Mouse (Mus musculus) right cerebral cortex, adult 18-20 months (tissue): ENCODE results near the gene Ankra2.
A peak's percentile ranks its signal among the peaks of the same experiment; 100 is the strongest.

Experiments
- DNase-seq: peaks from one replicate; pipeline ENCODE4 v3.0.0; 2022; ENCODE audit warnings: mixed read lengths

The Ankra2 gene

DNA sequence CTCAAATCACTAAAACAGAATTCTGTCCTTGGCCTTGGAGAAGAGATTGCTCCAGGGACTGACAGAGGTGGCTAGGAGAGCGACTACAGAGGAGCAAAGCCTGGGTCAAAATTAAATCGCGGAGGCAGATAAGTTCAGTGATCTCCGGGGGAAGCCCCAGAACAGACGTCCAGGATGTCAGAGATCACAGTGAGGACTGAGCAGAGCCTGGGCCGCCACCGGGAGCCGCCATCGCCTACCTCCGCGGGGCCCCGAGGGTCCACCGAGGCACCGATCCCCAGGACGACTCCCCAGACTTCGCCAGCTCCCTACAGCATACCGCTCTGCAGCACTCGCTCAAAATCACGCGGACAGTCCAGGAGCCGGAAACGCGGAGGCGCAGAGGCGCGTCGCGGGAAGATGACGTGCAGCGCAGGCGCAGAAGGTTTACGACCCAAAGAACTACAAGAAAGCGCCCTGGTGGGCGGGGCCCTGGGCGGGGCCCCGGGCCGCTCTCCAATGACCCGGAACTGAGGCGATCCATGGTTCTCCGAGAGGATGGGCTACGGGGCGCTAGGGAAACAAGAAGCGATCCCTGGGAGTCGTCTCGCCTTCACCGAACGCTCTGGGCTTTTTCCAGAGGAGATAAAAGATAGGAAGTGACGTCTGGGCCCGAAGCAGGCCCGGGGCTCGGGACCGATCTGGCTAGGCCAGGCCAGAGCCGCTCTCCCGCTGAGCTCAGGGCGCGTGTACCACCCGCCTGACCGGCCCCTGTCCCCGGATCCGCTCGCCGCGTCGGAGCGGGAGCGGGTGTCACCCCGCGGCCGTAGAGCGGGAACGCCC is at the start of gene Ankra2, which contains the start of gene Utp15:
Ankra2 (plus strand) TSS at position 439 of the 822 bp plus-strand sequence.
Utp15 (minus strand) TSS at position 406 of the 822 bp plus-strand sequence.
- peak; percentile 97 for DNase-seq

DNA sequence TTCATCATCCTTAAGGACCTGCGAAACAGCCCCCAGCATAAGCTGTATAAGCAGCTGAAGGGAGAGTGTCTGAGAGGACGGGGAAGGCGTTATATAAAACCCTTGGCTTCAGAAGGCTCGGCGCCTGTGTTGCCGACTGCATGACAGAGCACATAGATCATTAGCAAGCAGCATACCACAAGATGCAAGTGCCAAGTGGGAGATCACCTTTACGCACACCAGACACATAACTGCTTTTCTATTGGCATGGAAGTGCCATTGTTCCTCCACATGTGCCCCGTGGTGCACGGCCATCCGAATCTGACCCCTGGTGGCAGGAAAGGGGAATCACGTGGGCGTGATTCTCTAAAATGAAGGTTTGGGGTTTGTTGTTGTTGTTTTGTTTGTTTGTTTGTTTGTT is 40.0 kb upstream of the Ankra2 start:
- peak; percentile 17 for DNase-seq

DNA sequence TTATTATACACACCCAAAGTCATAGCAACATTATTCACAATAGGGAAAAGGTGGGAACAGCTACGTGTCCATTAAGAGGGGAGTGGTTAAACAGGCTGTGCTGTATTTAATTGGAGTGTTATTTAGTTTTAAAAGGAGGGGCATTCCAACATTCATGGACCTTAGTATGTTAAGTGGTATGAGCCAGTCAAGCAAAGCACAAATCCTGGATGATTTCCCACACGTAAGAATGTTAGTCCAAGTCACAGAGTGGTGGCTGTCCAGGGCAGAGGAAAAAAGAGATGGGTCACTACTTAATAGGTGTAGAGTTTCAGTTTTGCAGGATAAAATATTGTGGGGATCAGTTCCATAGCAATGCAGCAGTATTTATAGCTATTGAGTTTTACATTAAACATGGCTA is 36.6 kb upstream of the Ankra2 start:
- DNase-seq, result no peak

DNA sequence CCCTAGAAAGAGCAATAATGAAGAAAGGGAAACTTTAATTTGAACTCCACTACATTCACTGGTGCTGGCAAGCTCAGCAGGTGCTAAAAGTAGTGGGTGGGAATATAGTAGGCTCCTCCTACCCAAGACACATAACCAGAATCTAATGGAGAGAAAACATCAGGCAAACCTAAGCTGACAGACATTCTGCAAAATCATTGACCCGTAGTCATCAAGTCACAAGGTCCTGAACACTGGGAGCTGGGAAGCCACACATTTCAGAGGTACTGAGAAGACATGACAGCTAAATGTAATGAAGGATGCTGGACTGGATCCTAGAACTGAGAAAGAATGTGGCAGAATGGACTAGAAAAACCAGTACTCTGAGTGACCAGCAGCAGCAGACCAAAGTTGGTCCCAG is 32.4 kb upstream of the Ankra2 start:
- no peak for DNase-seq

DNA sequence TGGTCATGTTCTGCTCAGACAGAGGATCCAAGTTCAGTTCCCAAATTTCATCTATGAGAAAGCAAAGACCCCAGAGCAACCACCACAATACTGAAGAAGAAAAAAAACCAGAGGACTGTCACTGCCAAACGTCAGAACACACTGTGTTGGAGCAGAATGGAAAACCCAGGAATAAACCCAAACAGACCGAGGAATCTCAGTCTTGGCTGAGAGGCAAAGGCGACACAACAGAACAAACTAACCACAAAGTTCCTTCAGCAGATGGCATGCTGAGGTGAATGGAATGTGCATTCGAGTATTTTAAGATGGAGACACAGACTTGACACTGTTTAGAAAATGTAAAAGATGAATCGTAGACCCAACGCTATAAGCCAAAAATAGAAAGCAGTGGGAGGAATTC is 27.4 kb upstream of the Ankra2 start:
- DNase-seq, result no peak

DNA sequence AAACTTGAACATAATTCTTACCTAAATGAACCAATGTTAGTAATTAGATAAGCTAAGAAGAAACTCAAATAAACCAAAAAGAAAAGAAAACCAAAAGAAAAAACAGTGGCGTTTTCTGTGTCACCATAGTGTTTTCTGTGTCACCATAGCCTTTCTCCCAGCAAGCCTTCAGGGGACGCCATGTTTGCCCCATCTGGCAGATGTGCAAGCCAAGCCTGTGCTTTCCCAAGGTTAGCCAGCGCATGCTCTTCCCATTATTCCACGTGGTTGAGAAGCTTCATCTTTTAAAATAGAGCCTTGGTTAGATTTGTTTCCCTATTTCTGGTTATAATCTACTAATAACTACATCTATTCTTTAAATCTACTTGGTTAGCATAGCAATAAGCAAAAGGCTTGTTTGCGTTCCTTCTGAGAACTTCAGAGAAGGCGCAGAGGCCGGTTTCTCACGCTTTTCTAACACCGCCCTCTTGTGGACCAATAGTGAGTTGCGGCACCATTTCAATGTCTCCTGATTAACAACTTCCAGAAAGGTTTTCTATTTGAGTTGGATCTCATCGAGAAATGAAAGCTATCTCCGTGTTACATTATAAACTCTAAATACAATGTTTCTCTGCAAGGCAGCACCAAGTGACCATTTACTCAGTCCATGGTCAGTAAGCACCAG is 22.8 kb upstream of the Ankra2 start:
- peak; percentile 72 for DNase-seq

DNA sequence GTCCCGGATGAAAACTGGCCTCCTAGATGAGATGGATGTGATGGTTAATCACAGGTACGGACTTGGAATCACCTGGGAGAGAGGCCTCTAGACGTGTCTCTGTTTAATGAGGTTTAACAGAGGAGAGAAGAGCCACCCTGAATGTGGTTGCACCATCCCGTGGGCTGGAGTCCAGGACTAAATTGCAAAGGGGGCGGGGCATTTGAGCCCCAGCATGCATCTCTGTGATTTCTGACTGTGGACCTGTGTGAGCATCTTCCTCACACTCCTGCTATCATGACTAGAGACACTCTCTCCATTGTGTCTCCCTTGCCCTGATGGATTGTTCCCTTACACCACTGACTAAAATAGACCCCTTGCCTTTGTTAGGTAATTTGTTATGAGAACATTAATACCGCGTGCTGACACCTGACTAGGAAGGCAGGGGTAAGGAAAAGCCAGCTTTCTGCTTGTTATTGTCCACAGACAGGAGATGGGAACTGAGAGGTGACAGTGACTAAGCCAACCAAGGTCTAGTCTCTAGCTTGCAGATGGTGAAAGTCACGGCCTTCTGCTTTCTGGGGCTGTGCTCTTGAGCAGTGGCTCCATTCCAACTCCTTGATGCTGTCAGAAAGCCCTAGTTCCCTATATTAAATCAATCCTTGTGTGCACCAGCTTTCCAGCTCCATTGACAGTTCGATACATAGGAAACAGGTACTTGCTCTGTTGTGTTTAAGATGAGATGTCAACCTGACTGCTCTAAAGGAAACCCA is 21.2 kb upstream of the Ankra2 start:
- DNase-seq, result no peak

DNA sequence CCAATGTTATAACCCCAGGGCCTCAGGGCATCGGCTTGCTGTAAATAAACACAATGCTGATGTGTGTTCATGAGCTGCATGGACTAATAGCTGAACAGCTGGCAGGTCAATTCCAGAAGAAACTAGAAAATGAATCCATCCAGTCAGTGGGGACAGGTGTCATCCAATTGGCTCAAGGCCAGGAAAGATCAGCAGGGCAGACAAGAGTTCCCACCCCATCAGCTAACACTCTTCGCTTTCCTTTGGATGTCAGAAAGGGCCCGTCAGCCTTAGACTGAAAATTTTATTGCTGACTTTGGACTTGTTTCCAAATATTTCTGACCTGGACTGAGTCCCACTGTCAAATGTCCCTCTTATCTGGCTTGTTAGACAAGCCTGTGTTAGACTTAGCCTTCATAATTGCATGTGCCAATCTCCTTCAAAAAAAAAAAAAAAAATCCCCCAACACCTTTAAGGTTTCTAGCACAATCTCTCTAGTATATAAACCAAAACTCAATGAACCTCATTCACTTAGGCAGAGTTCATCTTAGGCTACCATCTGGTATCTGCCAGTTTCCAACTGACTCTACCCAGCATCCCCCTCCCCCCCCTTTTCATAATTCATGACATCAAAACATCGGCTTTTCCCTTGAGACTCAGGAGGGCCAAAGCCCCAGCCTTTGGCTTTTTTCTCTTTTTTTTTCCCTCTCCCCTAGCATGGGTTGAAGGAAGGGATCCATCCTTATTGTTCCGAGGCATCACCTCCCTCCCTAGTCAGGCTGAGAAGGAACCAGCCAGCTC is 18.1 kb upstream of the Ankra2 start:
- DNase-seq, result no peak

DNA sequence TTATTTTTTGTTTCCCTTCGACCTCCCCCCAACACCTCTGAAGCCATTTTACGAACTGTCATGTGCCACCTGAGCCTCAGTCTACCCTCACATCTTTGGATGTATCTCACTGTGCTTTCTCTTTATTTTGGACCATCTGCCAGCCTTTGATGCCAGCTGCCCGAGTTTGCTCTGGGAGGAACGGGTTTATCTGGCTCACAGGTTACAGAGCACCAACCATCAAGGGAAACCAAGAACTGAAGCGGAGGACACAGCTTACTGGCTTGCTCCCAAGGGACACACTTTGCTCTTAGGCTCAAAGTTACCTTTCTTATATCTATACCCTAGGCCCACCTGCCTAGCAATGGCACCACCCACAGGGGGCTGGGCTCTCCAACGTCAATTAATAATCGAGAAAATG is 17.5 kb upstream of the Ankra2 start:
- no peak for DNase-seq

DNA sequence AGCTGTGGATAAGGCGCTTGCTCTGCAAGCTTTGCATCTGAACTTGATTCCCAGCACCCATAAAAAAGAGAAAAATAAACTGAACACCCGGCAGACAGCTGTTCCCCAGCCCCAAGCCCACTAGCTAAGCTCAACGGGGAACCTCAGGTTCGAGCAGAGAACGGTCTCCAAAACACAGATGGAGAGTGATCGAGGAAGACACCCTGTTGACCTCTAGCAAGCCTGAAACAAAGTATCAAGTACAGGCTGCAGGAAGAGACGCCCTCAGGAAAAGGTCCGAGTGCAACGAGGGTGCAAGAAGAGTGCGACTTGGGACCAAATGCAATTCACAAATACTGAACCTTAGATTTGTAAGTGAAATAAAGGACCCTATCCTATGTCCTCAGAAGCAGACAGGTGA is 13.3 kb upstream of the Ankra2 start:
- DNase-seq, result no peak

DNA sequence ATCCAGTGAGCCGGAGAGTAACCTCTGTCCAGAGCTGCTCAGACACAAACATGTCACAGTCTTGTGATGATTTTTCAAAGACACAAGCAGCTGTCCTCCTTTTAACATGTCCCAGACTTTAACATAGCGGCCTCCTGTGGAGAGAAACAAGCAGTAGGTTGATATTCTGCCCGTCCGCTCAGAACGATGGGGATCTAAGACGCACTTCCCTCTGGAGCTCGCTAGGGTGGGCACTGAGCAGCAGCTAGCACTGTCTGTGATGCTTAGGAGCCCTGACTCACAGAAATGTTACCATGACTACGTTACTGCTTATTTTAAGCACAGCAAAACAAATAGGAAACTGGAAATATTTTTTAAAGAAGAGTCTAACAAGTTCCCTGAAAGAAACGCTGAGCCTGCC is 8.0 kb upstream of the Ankra2 start:
- peak; percentile 85 for DNase-seq

DNA sequence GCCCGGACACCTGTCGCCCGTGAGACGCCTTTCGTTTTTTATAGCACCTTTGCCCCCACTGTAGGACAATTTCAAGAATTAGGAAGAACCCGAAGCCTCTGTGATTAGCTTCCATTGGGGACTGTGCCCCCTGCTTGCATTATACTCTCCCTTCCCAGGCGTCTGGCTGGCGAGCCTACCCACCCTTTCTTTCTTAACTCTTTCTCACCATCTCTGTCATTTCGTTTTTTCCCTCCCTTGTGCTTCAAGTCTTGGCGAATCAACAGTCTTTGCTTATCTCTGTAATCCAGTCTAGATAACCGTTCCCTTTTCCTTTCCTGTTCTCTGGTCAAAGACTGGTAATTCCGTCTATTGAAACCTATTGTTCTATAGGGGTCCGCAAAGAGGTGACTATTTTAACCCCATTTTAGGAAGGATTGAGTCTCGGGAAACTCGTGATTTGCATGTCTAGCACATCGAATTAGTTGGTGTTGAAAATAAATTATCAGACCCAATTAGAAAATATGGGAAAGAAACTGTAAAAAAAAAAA is 649 bp downstream of the Ankra2 start:
- DNase-seq, result no peak

DNA sequence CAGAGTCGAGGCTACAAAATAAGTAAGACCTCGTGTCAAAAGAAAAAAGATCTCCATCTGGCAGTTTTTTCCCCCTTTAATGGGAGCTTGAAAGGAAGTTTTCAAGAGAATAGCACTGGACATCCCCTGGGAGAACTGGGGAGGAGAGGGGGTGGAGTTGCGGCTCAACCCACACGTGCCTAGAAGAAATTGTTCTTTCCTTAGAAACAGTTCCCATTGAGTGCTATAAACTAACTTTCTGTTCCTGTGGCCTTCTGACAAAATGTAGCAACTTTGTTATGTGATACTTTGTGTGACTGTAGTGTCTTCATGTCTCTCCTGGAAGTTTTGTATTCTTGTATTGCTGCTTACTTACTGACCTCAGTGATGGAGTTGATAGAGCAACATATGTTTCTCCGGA is 1.2 kb downstream of the Ankra2 start:
- no peak for DNase-seq

DNA sequence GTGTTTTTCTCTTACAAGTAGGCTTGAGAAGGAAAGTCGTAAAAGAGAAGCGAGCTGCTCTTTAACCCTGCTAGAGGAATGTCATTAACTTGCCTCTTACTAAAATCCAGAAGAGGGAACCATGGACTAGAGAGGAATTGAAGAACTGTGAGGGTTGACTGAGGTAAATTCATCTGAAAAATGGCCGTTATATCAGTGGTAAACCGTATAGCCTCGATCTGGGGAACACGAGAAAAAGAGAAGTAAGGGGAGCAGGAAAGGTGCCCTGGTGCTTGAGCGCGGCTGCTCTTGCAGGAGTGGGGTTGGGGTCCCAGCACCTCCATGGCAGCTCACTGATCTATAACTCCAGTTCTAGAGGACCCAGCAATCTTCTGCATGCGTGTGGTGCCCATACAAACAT is 11.1 kb downstream of the Ankra2 start:
- no peak for DNase-seq

DNA sequence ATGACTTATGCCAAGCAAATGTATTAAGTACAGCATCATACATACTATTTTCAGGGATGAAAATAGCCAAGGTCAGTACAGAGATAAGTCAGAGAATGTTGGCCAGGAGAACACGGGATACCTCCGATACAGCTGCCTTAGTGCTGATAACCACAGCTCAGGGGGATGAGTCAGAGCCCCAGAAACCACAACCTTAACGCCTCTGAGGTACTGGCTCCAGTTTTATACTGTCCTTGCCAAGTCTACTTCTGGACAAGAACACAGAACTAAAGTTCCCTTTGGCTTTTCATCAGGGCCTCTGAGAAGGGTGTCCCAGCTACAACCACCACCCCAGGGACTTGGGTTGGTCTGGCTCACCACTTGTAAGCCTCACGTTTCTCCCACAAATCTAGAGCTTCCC is 12.8 kb downstream of the Ankra2 start:
- no peak for DNase-seq

DNA sequence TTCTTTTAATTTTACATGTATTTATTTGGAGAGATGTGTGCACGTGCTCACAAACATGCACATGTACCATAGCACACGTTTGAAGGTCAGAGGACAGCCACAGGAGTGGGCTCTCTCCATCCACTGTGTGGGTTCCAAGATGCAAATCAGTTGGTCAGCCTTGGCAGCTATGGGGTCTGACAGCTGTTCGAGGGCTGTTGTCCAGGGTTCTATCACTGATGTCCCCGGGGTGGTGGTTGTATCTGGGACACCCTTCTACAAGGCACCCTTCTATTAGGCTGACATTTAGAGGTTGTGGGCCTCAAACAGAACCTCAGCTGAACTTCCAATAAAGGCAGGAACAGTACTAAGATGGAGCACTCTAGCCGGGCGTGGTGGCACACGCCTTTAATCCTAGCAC is 13.4 kb downstream of the Ankra2 start:
- DNase-seq, result no peak

DNA sequence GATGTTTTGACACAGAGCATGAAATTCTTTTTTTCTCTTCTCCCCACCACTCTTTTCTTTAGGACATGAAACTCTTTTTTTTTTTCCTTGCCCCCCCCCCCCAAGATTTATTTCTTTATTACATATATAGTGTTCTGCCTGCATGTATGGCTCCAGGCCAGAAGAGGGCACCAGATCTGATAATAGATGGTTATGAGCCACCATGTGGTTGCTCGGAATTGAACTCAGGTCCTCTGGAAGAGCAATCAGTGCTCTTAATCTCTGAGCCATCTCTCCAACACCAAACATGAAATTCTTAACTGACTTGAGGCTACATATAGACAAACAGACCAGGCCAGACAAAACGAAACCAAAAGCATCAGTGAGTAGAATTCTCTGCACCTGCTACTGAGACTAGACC is 14.6 kb downstream of the Ankra2 start:
- DNase-seq, result no peak

DNA sequence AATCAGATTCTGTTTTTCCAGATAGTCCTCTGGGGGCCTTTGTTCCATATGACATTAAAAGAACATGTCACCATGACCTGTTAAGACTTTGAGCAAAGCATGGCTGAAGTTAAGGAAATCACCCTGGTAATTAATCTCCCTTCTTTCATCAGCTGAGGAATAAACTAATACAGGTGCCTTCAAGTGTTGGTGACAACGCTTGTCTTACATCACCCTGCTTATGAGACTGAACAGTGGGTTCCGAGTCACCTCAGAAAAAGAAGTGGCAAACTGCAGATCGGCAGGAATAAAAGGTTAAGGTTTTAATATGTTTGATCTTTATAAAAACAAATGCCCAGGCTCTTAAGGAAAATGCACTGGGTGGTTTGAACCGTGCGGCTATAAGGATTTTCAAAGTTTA is 16.8 kb downstream of the Ankra2 start, which contains the start of gene Gm21976:
Gm21976 (plus strand) TSS at position 202 of the 400 bp plus-strand sequence.
- DNase-seq, result no peak

DNA sequence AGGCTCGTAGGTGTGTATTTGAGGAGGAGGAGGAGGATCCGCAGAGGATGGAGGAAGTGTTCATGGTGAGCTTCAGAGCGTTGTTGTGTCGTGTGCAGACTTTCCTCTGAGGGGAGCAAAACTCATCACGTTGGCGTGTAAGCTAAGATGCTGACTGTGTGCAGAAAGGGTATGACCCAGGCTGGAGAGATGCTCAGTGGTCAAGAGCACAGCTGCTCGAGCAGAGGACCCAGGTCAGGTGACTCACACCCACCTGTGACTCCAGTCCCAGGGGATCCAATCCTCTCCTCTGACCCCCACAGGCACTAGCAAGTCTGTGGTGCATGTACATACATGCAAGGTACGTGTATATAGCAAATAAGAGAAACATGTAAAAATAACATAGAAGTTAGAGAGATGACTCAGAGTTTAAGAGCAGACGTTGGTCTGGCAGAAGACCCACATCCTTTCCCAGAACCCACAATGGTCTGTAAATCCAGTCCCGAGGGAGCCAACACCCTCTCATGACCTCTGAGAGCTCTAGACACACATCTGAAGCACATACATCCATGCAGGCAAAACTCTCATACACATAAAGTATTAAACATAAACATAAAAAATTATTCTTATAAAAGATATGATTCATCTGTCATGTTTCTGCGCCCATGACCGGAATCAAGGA is 18.2 kb downstream of the Ankra2 start:
- DNase-seq, result no peak

DNA sequence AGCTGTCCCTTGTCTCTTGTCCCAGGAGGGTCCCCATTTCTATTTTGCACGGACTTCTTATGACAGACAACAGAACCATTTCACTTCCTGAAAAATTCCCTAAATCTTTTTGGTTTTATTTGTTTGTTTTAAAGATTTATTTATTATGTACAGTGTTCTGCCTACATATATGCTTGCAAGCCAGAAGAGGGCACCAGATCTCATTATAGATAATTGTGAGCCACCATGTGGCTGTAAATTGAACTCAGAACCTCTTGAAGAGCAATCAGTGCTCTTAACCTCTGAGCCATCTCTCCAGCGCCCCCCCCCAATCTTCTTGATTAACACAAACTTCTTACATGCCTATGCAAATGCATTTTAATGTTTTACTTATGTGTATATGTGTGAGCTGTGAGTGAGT is 27.8 kb downstream of the Ankra2 start:
- DNase-seq, result no peak

DNA sequence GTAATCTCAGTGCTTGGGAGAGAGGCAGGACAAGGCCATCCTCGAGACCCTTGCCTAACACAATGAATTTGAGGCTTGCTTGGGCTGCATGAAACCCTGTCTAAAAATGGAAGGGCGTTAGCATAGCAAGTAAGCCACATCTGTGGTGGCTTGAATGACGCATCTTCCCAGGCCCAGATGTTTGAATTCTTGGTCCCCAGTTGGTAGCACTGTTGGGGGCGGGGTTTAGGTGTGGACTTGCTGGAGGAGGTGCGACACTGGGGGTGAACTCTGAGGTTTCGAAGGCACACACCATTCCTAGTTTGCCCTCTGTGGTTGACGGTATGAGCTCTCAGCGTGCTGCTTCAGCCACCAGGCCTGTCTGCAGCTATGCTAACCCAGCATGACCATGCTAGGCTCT is 28.8 kb downstream of the Ankra2 start:
- no peak for DNase-seq

DNA sequence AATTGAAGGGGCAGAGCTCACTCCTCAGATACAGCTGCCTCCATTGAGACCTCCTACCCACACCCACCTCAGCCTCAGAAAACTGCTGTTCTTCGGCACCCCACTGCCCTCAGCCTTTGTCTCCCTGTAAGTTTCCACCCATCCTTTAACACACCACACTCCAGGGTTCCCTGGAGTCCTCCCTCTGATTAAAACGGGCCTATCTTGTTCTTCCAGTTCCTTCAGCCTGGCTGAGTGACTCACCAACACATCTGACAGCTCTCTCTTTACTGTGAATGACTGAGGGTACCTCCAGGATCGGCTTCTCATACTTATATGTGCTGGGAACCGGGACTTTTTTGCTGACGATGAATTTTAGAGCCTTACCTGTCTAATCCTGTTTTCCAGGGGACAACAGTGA is 33.2 kb downstream of the Ankra2 start:
- no peak for DNase-seq
